Mouse (Mus musculus): ENCODE measurements at regions not wholly inside any gene's neighbourhood (a gene's known extent, or its start where the extent isn't known, plus 50 kb on each side); places are given as distances from the start of the nearest gene placed in this dataset.
A peak's percentile ranks its signal among the peaks of the same experiment; 100 is the strongest.

DNA sequence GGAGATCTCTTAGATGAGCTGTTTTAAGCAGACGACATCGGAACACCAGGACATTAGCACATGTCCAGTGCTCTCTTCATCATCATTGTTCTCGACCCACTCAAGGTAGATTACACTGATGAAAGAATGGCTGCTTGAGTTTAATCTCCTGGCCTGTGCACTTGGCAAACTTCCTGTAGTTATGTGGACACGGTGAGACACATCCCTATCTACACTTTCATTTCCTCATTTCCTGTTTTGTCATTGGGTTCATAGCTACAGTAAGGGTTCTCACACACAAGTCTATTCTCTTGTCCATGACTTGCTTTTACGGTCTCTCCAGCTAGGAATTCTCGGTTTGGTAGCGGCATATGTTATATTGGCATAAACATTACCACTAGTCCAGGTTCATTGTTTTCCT lies 190.5 kb downstream of the Pdgfra start:
- Histone ChIP-seq H3K9me3 (no peaks in the 10 kb centered on the region), H3K4me2 (no peak overlapping the region), H3K4me3 (no peak overlapping the region), H3K27me3 (replicated peaks) (no peaks in the 10 kb centered on the region; the same call in 1 of the 2 replicates), H3K4me1 (no peaks in the 10 kb centered on the region), H3K27ac (replicated peaks) (no peak overlapping the region), H3K9ac (no peak overlapping the region), H3K36me3 (no peaks in the 10 kb centered on the region)
- ATAC-seq (ENCODE audit: extremely low read depth, insufficient number of reproducible peaks, low FRiP score, low TSS enrichment): no peak
- 70% methylated on average over 7 of the region's 7 CpGs for WGBS

DNA sequence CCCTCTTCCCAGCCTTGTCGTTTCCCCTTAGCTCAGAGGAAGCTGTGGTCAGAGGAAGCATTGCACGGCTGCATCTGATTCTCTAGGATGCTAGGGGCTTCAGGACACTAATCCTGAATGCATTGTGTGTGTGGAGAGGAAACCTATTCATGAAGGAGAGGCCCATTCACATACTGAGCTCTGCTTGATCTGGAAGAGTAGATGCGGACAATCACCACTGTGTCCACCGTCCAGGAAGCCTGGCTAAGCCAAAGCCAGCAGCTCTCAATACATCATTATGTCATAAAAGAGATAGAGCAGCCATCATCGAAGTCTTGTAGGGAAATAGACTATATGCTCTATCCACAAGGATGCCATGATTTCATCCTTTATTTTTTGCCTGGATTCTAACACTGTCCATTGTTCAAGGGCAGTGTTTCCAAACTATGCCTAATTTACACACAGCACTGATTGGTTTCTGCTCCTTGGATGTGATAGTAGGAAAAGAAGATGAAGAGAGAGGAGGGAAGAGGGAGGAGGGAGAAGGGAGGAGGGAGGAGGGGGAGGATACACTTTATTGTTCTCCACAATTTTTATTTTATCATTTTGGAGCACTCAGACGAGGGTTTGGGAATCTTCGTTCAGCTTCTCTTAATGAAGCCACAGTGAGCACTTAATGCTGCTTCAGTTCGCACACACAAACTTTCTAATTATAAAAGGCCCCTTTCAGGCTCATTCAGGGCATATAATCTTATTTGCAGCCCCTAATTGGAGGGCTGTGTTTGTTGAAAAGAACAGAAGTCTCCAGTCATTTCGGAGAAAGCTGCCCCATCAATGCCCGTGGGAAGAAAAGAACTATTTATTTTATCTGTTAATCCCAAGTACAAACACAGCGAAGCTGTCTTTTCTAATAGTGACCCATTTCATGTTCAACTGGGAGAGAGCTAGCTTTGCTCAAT lies 195.0 kb downstream of the Pdgfra start:
- H3K27ac ChIP-seq (replicated peaks): no peak overlapping the region
- WGBS: 53% methylated on average over 11 of the region's 11 CpGs
- no peaks in the 10 kb centered on the region for H3K9me3 ChIP-seq
- H3K36me3 ChIP-seq: no peaks in the 10 kb centered on the region
- H3K4me3 ChIP-seq: no peak overlapping the region
- H3K9ac ChIP-seq: no peak overlapping the region
- ATAC-seq (ENCODE audit: extremely low read depth, insufficient number of reproducible peaks, low FRiP score, low TSS enrichment): no peak
- H3K4me2 ChIP-seq: no peak overlapping the region
- H3K4me1 ChIP-seq: no peaks in the 10 kb centered on the region
- H3K27me3 ChIP-seq (replicated peaks): no peaks in the 10 kb centered on the region; the same call in 1 of the 2 replicates

DNA sequence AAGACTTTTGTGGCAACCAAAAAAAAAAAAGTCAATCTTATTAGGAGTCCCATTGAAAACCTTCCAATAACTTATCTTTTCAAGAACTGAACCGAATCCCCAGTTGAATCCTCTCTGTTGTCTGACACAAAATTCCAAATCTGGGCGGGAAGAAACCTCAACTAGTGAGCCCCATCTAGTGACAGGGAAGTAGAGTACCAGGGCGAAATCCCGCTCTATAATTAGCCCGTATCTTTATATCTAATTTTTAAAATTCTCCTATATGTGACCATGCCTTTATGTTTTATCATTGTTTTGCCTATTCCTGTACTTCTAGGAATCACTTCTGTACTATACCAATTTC lies 195.7 kb downstream of the Pdgfra start:
- no peaks in the 10 kb centered on the region for H3K4me1 ChIP-seq
- H3K9ac ChIP-seq: no peak overlapping the region
- no peaks in the 10 kb centered on the region for H3K9me3 ChIP-seq
- WGBS: 60% methylated on average over 5 of the region's 5 CpGs
- H3K4me3 ChIP-seq: no peak overlapping the region
- no peaks in the 10 kb centered on the region for H3K36me3 ChIP-seq
- H3K27me3 ChIP-seq (replicated peaks): no peaks in the 10 kb centered on the region; the same call in 1 of the 2 replicates
- ATAC-seq (ENCODE audit: extremely low read depth, insufficient number of reproducible peaks, low FRiP score, low TSS enrichment): no peak
- H3K27ac ChIP-seq (replicated peaks): no peak overlapping the region
- H3K4me2 ChIP-seq: no peak overlapping the region

DNA sequence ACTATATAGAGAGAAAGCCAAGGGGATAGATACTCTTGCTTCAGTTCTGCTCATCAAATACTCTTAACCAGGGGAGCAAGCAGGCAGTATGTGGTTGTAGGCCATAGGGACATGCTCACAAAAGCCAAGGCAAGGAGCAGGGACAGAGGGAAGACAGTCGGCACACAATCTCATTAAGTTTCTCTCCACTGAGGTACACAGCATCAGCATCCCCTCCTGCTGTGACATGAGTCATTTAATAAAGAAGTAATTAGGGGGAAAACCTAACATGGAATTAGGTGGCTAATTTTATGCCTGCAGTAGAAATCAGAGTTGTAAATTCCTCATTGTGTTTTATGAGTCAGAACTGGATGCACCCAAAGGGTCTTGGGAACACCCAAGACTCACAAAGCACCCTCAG lies 203.2 kb downstream of the Pdgfra start:
- H3K4me3 ChIP-seq: no peak overlapping the region
- no peak overlapping the region for H3K9ac ChIP-seq
- no peaks in the 10 kb centered on the region for H3K4me1 ChIP-seq
- no peaks in the 10 kb centered on the region for H3K27me3 ChIP-seq (replicated peaks)
- ATAC-seq (ENCODE audit: extremely low read depth, insufficient number of reproducible peaks, low FRiP score, low TSS enrichment): no peak
- H3K9me3 ChIP-seq: no peaks in the 10 kb centered on the region
- H3K36me3 ChIP-seq: no peaks in the 10 kb centered on the region
- no peak overlapping the region for H3K27ac ChIP-seq (replicated peaks)
- H3K4me2 ChIP-seq: no peak overlapping the region
- 70% methylated on average over 1 of the region's 1 CpGs for WGBS

DNA sequence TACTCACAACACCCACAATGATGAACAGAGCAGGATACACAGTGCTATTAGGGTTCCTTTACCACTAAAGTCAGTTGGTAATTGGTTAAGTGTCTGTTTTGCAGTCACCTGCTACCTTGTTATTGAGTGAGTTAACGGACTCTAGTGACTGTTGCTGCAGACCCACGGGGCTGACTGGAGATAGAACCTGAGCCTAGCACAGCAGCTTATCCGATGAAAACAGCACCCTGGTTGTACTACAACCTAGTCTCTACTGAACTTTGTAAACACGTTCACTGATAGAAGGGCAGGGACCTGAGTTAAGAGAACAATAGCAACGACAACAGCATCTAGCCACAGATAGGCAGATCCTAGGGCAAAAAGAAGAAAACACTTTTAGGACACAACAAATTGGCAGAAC lies 206.8 kb downstream of the Pdgfra start:
- Histone ChIP-seq H3K4me3 (no peak overlapping the region), H3K27ac (replicated peaks) (no peak overlapping the region), H3K4me1 (no peaks in the 10 kb centered on the region), H3K9me3 (no peaks in the 10 kb centered on the region), H3K36me3 (no peaks in the 10 kb centered on the region), H3K9ac (no peak overlapping the region), H3K27me3 (replicated peaks) (no peaks in the 10 kb centered on the region), H3K4me2 (no peak overlapping the region)
- ATAC-seq (ENCODE audit: extremely low read depth, insufficient number of reproducible peaks, low FRiP score, low TSS enrichment): no peak
- 68% methylated on average over 5 of the region's 5 CpGs for WGBS

DNA sequence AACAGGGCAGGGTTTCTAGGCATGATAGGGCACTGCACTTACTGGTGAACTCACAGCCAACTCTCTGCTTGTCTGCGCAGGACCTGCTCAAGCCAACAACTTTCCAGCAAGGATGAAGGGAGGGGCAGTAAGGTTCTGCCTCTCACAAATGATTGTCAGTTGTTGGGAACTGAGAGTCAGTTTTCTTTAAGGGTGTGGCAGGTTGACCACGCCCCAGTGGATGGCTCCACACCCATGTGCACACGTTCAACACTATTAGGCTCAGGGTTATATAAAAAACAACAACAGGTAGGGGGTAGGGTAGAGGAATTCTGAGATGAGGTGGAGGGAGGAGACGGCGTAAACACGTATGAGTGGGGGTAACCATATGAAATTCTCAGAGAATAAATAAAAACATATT lies 210.9 kb upstream of the Kit start:
- H3K27ac ChIP-seq (replicated peaks): no peak overlapping the region
- H3K4me1 ChIP-seq: peaks cover 4% of the 10 kb centered on the region; the same call in 1 of the 2 replicates
- no peaks in the 10 kb centered on the region for H3K9me3 ChIP-seq
- no peaks in the 10 kb centered on the region for H3K27me3 ChIP-seq (replicated peaks)
- 79% methylated on average over 6 of the region's 6 CpGs for WGBS
- no peak overlapping the region for H3K4me3 ChIP-seq
- H3K36me3 ChIP-seq: no peaks in the 10 kb centered on the region
- no peak overlapping the region for H3K4me2 ChIP-seq
- no peak for ATAC-seq (ENCODE audit: extremely low read depth, insufficient number of reproducible peaks, low FRiP score, low TSS enrichment)
- H3K9ac ChIP-seq: no peak overlapping the region

DNA sequence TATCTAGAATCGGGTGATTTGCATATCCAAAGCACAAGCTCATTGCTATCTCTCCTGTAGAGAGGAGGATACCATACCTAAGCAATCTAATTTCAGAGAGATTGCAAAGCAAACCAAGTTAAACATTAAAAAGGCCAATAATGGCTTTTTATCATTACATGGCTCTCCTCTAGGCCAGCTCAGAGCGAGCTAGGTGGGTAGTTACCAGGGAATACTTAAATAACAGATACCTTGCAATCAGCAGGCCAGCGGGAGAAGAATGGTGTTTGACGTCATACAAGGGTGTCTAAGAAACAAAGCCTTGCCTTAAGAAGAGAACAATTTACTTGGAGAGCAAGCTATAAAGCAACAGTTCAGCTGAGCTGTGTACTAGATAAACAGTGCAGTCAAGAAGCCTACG lies 207.4 kb upstream of the Kit start:
- H3K9ac ChIP-seq: no peak overlapping the region
- peaks cover 5% of the 10 kb centered on the region; the same call in 1 of the 2 replicates for H3K9me3 ChIP-seq
- no peaks in the 10 kb centered on the region for H3K27me3 ChIP-seq (replicated peaks)
- 80% methylated on average over 5 of the region's 5 CpGs for WGBS
- H3K4me3 ChIP-seq: no peak overlapping the region
- no peaks in the 10 kb centered on the region for H3K36me3 ChIP-seq
- no peak for ATAC-seq (ENCODE audit: extremely low read depth, insufficient number of reproducible peaks, low FRiP score, low TSS enrichment)
- no peak overlapping the region for H3K27ac ChIP-seq (replicated peaks)
- no peak overlapping the region for H3K4me2 ChIP-seq
- H3K4me1 ChIP-seq: peaks cover 7% of the 10 kb centered on the region; the same call in 1 of the 2 replicates

DNA sequence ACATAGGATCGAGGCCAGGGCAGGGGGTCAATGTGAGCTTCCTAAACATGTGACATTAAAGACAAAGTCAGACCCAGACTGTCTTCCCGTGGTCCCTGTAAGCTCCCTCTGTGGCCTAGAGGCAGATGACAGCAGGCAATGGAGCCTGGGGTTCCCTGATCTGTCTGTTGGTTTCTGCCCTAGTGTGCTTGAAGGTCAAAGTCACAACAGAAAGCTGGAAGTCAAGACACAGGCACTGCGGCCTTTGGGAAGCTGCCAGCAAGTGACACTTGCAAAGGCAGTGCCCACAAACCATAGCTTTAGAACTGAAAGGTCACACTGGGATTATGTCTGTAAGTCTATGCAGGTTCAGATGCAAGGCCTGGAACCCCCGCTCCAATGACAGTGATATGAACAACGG lies 206.0 kb upstream of the Kit start:
- peaks cover 11% of the 10 kb centered on the region; the same call in 1 of the 2 replicates for H3K9me3 ChIP-seq
- WGBS: 67% methylated on average over 5 of the region's 5 CpGs

DNA sequence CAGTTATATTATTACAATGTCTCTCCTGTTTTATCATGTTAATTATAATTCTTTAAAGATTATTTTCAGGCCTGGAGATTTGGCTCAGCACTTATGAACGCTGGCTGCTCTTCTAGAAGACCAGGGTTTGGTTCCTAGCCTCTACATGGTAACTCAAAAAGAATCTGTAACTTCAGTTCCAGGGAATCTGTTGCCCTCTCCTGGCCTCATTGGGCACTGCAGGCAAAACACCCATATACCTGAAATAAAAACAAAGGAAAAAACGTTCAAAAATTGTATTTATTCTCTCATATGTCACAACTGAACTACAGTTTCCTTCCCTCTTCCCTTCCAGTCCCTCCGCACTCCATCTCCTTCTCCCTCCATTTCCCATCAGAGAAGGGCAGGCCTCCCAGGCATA lies 201.9 kb upstream of the Kit start:
- Histone ChIP-seq H3K27ac (replicated peaks) (no peak overlapping the region), H3K9me3 (peaks cover 11% of the 10 kb centered on the region; the same call in 1 of the 2 replicates), H3K4me3 (no peak overlapping the region), H3K4me2 (no peak overlapping the region), H3K27me3 (replicated peaks) (no peaks in the 10 kb centered on the region), H3K9ac (no peak overlapping the region), H3K36me3 (no peaks in the 10 kb centered on the region), H3K4me1 (peaks cover 17% of the 10 kb centered on the region)
- no peak for ATAC-seq (ENCODE audit: extremely low read depth, insufficient number of reproducible peaks, low FRiP score, low TSS enrichment)
- 47% methylated on average over 3 of the region's 3 CpGs for WGBS

More for the DNA sequence above, 206.0 kb upstream of the Kit start:
- Histone ChIP-seq H3K4me2 (no peak overlapping the region), H3K27ac (replicated peaks) (no peak overlapping the region), H3K4me3 (no peak overlapping the region), H3K36me3 (no peaks in the 10 kb centered on the region), H3K9ac (no peak overlapping the region), H3K4me1 (peaks cover 7% of the 10 kb centered on the region; the same call in 1 of the 2 replicates), H3K27me3 (replicated peaks) (no peaks in the 10 kb centered on the region)
- no peak for ATAC-seq (ENCODE audit: extremely low read depth, insufficient number of reproducible peaks, low FRiP score, low TSS enrichment)

DNA sequence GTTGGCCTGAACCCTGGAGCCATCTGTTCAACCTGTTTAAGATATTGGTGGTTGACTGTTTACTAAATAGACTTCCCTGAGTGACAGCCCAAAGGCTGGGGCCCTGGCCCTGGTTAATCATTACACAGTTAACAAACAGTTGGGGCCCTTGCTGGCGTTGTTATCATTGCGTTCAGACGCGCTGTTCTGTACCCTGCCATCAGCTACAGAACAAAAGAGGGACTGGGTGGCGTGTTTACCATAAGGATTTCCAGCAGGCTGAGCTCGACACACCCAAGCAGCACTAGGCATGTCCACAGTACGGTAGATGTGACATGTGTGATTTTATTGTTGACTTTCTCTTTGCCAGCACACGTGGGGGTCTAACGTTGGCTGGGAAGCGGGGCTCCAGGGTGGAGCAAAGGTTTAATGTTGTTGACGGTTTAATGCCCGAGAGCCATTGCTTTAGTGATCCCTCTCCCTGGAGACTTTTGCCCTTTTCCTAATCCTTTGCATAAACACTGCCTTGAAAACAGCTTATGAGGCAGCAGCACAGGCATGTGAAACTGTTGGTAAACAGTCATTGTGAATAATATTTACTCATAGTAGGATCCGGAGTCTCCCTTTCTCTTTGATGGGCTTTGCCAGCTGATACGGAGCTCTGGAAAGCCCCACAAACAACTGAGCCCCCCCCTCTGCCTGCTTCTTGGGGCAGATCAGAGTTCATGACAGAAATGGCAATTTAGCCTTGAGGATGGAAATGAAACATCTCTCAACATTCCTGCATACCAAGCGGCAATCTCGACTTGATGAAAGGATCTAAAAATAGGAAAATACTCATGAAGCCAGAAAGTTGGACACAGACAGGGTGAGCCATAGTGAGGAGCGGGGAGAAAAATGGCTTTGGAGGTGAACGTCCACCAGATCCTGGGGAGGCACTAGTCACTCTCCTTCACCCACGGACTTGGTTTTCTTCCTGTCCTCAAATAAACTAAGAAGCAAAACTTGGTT lies 197.1 kb upstream of the Kit start:
- H3K4me3 ChIP-seq: no peak overlapping the region
- no peaks in the 10 kb centered on the region for H3K36me3 ChIP-seq
- H3K4me2 ChIP-seq: peak overlapping the region; percentile 56
- H3K9ac ChIP-seq: no peak overlapping the region
- H3K4me1 ChIP-seq: peaks cover 25% of the 10 kb centered on the region
- no peak for ATAC-seq (ENCODE audit: extremely low read depth, insufficient number of reproducible peaks, low FRiP score, low TSS enrichment)
- H3K27ac ChIP-seq (replicated peaks): peak overlapping the region; percentile 51
- 28% methylated on average over 19 of the region's 19 CpGs for WGBS
- 0 out of 2 replicates have a peak, but pooled peaks cover 2% of the 10 kb centered on the region for H3K9me3 ChIP-seq
- no peaks in the 10 kb centered on the region for H3K27me3 ChIP-seq (replicated peaks)

DNA sequence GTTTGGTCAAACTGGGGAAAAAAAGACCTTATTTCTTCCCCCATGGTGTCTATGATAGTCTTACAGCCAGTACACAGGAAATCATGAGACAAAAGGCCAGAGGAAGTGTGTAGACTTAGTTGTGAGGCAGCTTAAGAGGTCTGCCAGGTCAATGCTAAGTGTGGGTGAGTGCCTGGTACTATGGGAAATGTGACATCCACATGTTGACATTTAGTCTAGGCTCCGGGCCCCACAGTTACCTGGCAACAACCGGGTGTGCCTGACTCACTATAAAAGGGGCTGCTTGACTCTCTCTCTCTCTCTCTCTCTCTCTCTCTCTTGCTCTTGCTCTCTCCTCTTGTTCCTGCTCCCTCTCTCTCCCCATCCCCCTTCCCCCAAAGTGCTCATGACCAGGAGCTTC lies 196.1 kb upstream of the Kit start:
- no peaks in the 10 kb centered on the region for H3K36me3 ChIP-seq
- no peak for ATAC-seq (ENCODE audit: extremely low read depth, insufficient number of reproducible peaks, low FRiP score, low TSS enrichment)
- peaks cover 25% of the 10 kb centered on the region for H3K4me1 ChIP-seq
- H3K9me3 ChIP-seq: no peaks in the 10 kb centered on the region
- no peak overlapping the region for H3K4me3 ChIP-seq
- no peaks in the 10 kb centered on the region for H3K27me3 ChIP-seq (replicated peaks)
- no peak overlapping the region for H3K4me2 ChIP-seq
- H3K9ac ChIP-seq: no peak overlapping the region
- WGBS: 23% methylated on average over 2 of the region's 2 CpGs
- H3K27ac ChIP-seq (replicated peaks): peak overlapping the region; percentile 51

Measured in heart, embryonic 13.5 days (tissue).